Mouse (Mus musculus): Measurements from ENCODE around the gene Zc3h7a.

- no peak for TF ChIP-seq GATA1 (IDR thresholded peaks at IDR 0.05; ENCODE audit: low read length)
- no peak for TF ChIP-seq TAL1 (IDR thresholded peaks at IDR 0.05; ENCODE audit: low read length)
Observed at GRCm38 (mm10) chr16:11090836-11091570, 85.2 kb downstream of the Zc3h7a start.
